9 mouse cellular contexts compared by ENCODE assay signal in genomic region chr15:77750461-77750860, GRCm38 (mm10). TPM values are rescaled to one million over a fixed set of nuclear protein-coding genes. Genes with fewer than 3 reads are reported as not detected.
DNase-seq lines count a peak whose midpoint lies in the region; ATAC-seq and TF ChIP-seq lines count a peak whose summit lies in the region.
"Had no signal": no experiment of that assay in that cellular context is flagged by ENCODE, and none has a peak within 500 bp of the region (broad histone marks: within the 10 kb centered on the region; RNA-seq: fewer than 3 reads in every experiment).

No protein-coding gene starts in this region.

- H3K9ac ChIP-seq in forebrain, embryonic 14.5 days (ENCODE audit: low read length) = no peak overlapping the region
- H3K9ac ChIP-seq in neural tube, embryonic 15.5 days (replicated peaks) = no peak overlapping the region
- H3K9ac ChIP-seq: limb, embryonic 12.5 days had no signal

- no peak overlapping the region for H3K4me3 ChIP-seq in forebrain, embryonic 14.5 days (ENCODE audit: low read depth, low read length)
- H3K4me3 ChIP-seq in forebrain, embryonic 10.5 days = no peak overlapping the region
- H3K4me3 ChIP-seq in spleen, adult 2 months (ENCODE audit: extremely low read depth, insufficient read depth, insufficient read length) = no peak overlapping the region
- H3K4me3 ChIP-seq in neural tube, embryonic 15.5 days (replicated peaks) = no peak overlapping the region
- H3K4me3 ChIP-seq: limb, embryonic 12.5 days had no signal

- no peaks in the 10 kb centered on the region for H3K9me3 ChIP-seq in forebrain, embryonic 14.5 days (replicated peaks; ENCODE audit: control insufficient read depth, low read length)
- no peaks in the 10 kb centered on the region for H3K9me3 ChIP-seq in forebrain, embryonic 10.5 days
- no peaks in the 10 kb centered on the region for H3K9me3 ChIP-seq in neural tube, embryonic 15.5 days (replicated peaks)

- no peak overlapping the region for H3K27ac ChIP-seq in forebrain, embryonic 14.5 days (ENCODE audit: low read depth, low read length)
- no peak overlapping the region for H3K27ac ChIP-seq in forebrain, embryonic 10.5 days
- H3K27ac ChIP-seq in spleen, adult 2 months (ENCODE audit: insufficient read depth, low read length) = no peak overlapping the region
- H3K27ac ChIP-seq in neural tube, embryonic 15.5 days (replicated peaks) = no peak overlapping the region
- H3K27ac ChIP-seq: limb, embryonic 12.5 days had no signal

- no peak for ATAC-seq in forebrain, embryonic 14.5 days
- ATAC-seq in common myeloid progenitor, adult 5-6 weeks (replicated peaks; ENCODE audit: low read depth, poor library complexity, severe bottlenecking) = peak; percentile 81; the same call in 1 of the 2 replicates
- no peak for ATAC-seq in neural tube, embryonic 15.5 days (ENCODE audit: low FRiP score)

- peak; percentile 55; the same call in 1 of the 2 replicates for TF ChIP-seq CTCF in spleen, adult 2 months (IDR thresholded peaks at IDR 0.05; ENCODE audit: extremely low read depth, insufficient read depth, insufficient read length, insufficient replicate concordance)

- no peak for TF ChIP-seq POLR2A in spleen, adult 2 months (IDR thresholded peaks at IDR 0.05; ENCODE audit: low read depth, low read length)

- peak; percentile 21 for DNase-seq in forebrain, embryonic 14.5 days (ENCODE audit: low spot score)
- no peak for DNase-seq in forebrain, embryonic 10.5 days (ENCODE audit: extremely low spot score, low spot score)
- peak; percentile 21 to 47 for DNase-seq in spleen, adult 2 months (ENCODE audit: low read depth in 1 of 2, low spot score in 2 of 2)
- DNase-seq in spleen, postnatal 4 days (ENCODE audit: low spot score in 2 of 2) = no peak
- peak; percentile 62 for DNase-seq in lung, postnatal 14 days
- no peak for DNase-seq in right cerebral cortex, postnatal 25 days

- H3K4me1 ChIP-seq in forebrain, embryonic 14.5 days (ENCODE audit: control insufficient read depth, insufficient read depth, low read length) = no peaks in the 10 kb centered on the region
- H3K4me1 ChIP-seq in forebrain, embryonic 10.5 days = 0 out of 2 replicates have a peak, but pooled peaks cover 3% of the 10 kb centered on the region
- no peaks in the 10 kb centered on the region for H3K4me1 ChIP-seq in spleen, adult 2 months (ENCODE audit: control insufficient read depth, insufficient read depth, insufficient read length)
- no peaks in the 10 kb centered on the region for H3K4me1 ChIP-seq in neural tube, embryonic 15.5 days
- H3K4me1 ChIP-seq: limb, embryonic 12.5 days had no signal

- H3K36me3 ChIP-seq in forebrain, embryonic 14.5 days (ENCODE audit: control insufficient read depth, insufficient read depth, low read length) = no peaks in the 10 kb centered on the region
- H3K36me3 ChIP-seq in forebrain, embryonic 10.5 days (replicated peaks) = no peaks in the 10 kb centered on the region
- H3K36me3 ChIP-seq in spleen, adult 2 months (ENCODE audit: control insufficient read depth, insufficient read depth, low read length) = no peaks in the 10 kb centered on the region
- H3K36me3 ChIP-seq in neural tube, embryonic 15.5 days = no peaks in the 10 kb centered on the region
- H3K36me3 ChIP-seq: limb, embryonic 12.5 days had no signal

- H3K27me3 ChIP-seq in forebrain, embryonic 14.5 days (replicated peaks; ENCODE audit: control insufficient read depth, insufficient read depth, low read length) = no peaks in the 10 kb centered on the region
- no peaks in the 10 kb centered on the region for H3K27me3 ChIP-seq in forebrain, embryonic 10.5 days (ENCODE audit: poor library complexity, severe bottlenecking)
- no peaks in the 10 kb centered on the region for H3K27me3 ChIP-seq in spleen, adult 2 months (ENCODE audit: control insufficient read depth, insufficient read depth, low read length)
- no peaks in the 10 kb centered on the region for H3K27me3 ChIP-seq in neural tube, embryonic 15.5 days (replicated peaks)

- WGBS in forebrain, embryonic 14.5 days = 38% methylated on average over 1 of the region's 1 CpGs
- WGBS in forebrain, embryonic 10.5 days = 28% methylated on average over 1 of the region's 1 CpGs
- WGBS in spleen, adult 2 months = 60% methylated on average over 1 of the region's 1 CpGs
- 44% methylated on average over 1 of the region's 1 CpGs for WGBS in neural tube, embryonic 15.5 days

- H3K4me2 ChIP-seq in forebrain, embryonic 14.5 days (ENCODE audit: low read length) = no peak overlapping the region
- no peak overlapping the region for H3K4me2 ChIP-seq in neural tube, embryonic 15.5 days
- H3K4me2 ChIP-seq: limb, embryonic 12.5 days had no signal

RNA-seq across cellular contexts. Expression of gene Apol8, which starts 6.3 kb away (rescaled TPM):
- 0.06 TPM in 1 of 2 replicates, not detected in the other for polyA plus RNA-seq in forebrain, embryonic 14.5 days (2014; fragmentation: Nextera tagmentation; extraction: Ambion mirVana)
- 0.07 and 0.24 TPM in 2 replicates for polyA plus RNA-seq in forebrain, embryonic 10.5 days (2016; fragmentation: Nextera tagmentation; extraction: Ambion mirVana)
- polyA plus RNA-seq in spleen, adult 2 months (2012; rRNA removed) = 4.3 and 5.9 TPM in 2 replicates
- 0.27 and 2.6 TPM in 2 replicates for total RNA-seq in common myeloid progenitor, adult 5-6 weeks (2017)
- 0.19 and 0.49 TPM in 2 replicates for polyA plus RNA-seq in neural tube, embryonic 15.5 days (2015; fragmentation: Nextera tagmentation; extraction: Ambion mirVana)

RNA-seq across cellular contexts. Expression of gene Apol9b, which starts 21.6 kb away (rescaled TPM):
- polyA plus RNA-seq in forebrain, embryonic 14.5 days (2014; fragmentation: Nextera tagmentation; extraction: Ambion mirVana) = not detected in 2 replicates
- polyA plus RNA-seq in forebrain, embryonic 10.5 days (2016; fragmentation: Nextera tagmentation; extraction: Ambion mirVana) = not detected in 2 replicates
- polyA plus RNA-seq in spleen, adult 2 months (2012; rRNA removed) = 1.4 and 2.7 TPM in 2 replicates
- total RNA-seq in common myeloid progenitor, adult 5-6 weeks (2017) = 0.23 TPM in 1 of 2 replicates, not detected in the other
- 0.17 TPM in 1 of 2 replicates, not detected in the other for polyA plus RNA-seq in neural tube, embryonic 15.5 days (2015; fragmentation: Nextera tagmentation; extraction: Ambion mirVana)
- polyA plus RNA-seq: limb, embryonic 12.5 days had no signal

RNA-seq across cellular contexts. Expression of gene Apol7e, which starts 51.8 kb away (rescaled TPM):
- not detected in 2 replicates for polyA plus RNA-seq in forebrain, embryonic 14.5 days (2014; fragmentation: Nextera tagmentation; extraction: Ambion mirVana)
- polyA plus RNA-seq in forebrain, embryonic 10.5 days (2016; fragmentation: Nextera tagmentation; extraction: Ambion mirVana) = not detected in 2 replicates
- polyA plus RNA-seq in spleen, adult 2 months (2012; rRNA removed) = 9.8 and 10.6 TPM in 2 replicates
- 0.68 and 0.96 TPM in 2 replicates for total RNA-seq in common myeloid progenitor, adult 5-6 weeks (2017)
- 0.65 TPM in 1 of 2 replicates, not detected in the other for polyA plus RNA-seq in neural tube, embryonic 15.5 days (2015; fragmentation: Nextera tagmentation; extraction: Ambion mirVana)
- polyA plus RNA-seq: limb, embryonic 12.5 days had no signal

Comparison
In these comparisons a context has a peak if more than half of its experiments do, and no peak if none do; other contexts are left out.
1. DNase-seq: peak in forebrain, embryonic 14.5 days (single experiment), spleen, adult 2 months (2 of 2) and lung, postnatal 14 days (single experiment); none in forebrain, embryonic 10.5 days (single experiment), spleen, postnatal 4 days (0 of 2) and right cerebral cortex, postnatal 25 days (single experiment).